Mouse (Mus musculus): ENCODE results near the gene Mthfd2. TPM values are rescaled to one million over a fixed set of nuclear protein-coding genes. Genes with fewer than 3 reads are reported as not detected.
A peak's percentile ranks its signal among the peaks of the same experiment; 100 is the strongest.

The Mthfd2 gene
- 21.6 and 25.8 TPM in 2 replicates for polyA plus RNA-seq (2015; fragmentation: Nextera tagmentation; extraction: Ambion mirVana)

DNA sequence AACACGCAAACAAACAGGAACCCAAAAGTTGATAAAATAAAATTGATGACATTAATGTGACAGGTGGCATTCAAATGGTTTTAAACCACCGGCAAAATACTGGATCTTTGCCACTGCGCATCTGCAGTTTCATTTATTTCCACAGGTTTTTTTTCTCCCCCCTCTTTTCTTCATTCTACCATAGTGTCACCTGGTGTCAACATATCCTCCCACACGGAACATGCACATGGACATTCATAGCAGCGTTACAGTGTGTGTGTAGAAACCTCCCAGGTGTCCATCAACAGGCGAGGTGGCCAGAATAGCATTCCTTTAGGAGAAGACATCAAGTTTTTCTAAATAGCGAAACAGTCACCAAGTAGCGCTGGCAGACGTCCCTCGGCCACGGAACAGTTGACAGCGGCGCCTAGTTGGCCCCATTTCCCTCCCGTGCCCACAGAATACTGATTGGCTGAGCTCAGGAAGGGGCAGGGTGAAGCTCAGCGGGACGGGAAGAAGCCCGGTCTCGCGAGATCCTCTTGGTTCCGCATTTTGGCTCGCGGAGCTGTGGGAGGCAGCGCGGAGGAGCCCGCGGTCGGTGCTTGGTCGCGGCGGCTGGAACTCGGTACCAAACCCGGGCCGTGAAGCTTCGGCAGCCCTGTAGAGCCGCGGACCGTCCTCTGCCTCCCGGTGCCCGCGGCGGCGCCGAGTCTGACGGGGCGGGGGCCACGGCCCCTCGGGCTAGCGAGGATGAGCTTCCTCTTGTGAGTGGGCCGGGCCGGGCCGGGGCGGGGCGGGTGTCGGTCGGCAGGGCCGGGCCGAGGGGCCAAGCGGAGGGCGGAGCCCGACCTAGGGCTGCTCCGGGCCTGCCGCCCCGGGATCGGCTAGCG, at the start of gene Mthfd2, which contains the start of gene Mob1a:
Mthfd2 (minus strand) TSS at position 384 of the 869 bp plus-strand sequence.
Mob1a (plus strand) TSS at position 492 of the 869 bp plus-strand sequence.
- peak; percentile 98 for ATAC-seq (replicated peaks; ENCODE audit: low FRiP score, low read depth)
- H3K9me3 ChIP-seq (replicated peaks; ENCODE audit: low read length) = no peaks in the 10 kb centered on the region
- peak; percentile 99 for DNase-seq (ENCODE audit: low spot score)
- peaks cover 8% of the 10 kb centered on the region; the same call in 1 of the 2 replicates for H3K4me1 ChIP-seq (replicated peaks; ENCODE audit: insufficient read depth, low read length)
- peak within 1 kb of the TSS; percentile 88 for H3K4me3 ChIP-seq (replicated peaks; ENCODE audit: low read depth, low read length)
- under 1% methylated on average over 65 of the region's 65 CpGs for WGBS
- peaks cover 14% of the 10 kb centered on the region for H3K36me3 ChIP-seq (ENCODE audit: insufficient read depth, low read length)
- H3K4me2 ChIP-seq (ENCODE audit: low read length) = peak within 1 kb of the TSS; percentile 57
- no peak; the same call in 1 of the 2 replicates for TF ChIP-seq CTCF (IDR thresholded peaks at IDR 0.05; ENCODE audit: low read depth)
- H3K27me3 ChIP-seq (ENCODE audit: insufficient read depth, low read length) = no peaks in the 10 kb centered on the region
- peak within 1 kb of the TSS; percentile 90 for H3K9ac ChIP-seq (ENCODE audit: low read depth, low read length)
- peak within 1 kb of the TSS; percentile 95 for H3K27ac ChIP-seq

- DNase-seq (ENCODE audit: low spot score) (no peak), ATAC-seq (replicated peaks; ENCODE audit: low FRiP score, low read depth) (no peak)
- Histone ChIP-seq H3K9me3 (replicated peaks; ENCODE audit: low read length) (no peaks in the 10 kb centered on the region), H3K27ac (no peak overlapping the region), H3K27me3 (ENCODE audit: insufficient read depth, low read length) (no peaks in the 10 kb centered on the region), H3K9ac (ENCODE audit: low read depth, low read length) (no peak overlapping the region), H3K4me1 (replicated peaks; ENCODE audit: insufficient read depth, low read length) (no peaks in the 10 kb centered on the region), H3K36me3 (ENCODE audit: insufficient read depth, low read length) (peaks cover 90% of the 10 kb centered on the region), H3K4me2 (ENCODE audit: low read length) (no peak overlapping the region), H3K4me3 (replicated peaks; ENCODE audit: low read depth, low read length) (no peak overlapping the region)
- TF ChIP-seq CTCF (IDR thresholded peaks at IDR 0.05; ENCODE audit: low read depth) = no peak
- 83% methylated on average over 9 of the region's 9 CpGs for WGBS
These were observed 48.1 kb upstream of the Mthfd2 start for GRCm38 (mm10) chr6:83373704-83374300.

DNA sequence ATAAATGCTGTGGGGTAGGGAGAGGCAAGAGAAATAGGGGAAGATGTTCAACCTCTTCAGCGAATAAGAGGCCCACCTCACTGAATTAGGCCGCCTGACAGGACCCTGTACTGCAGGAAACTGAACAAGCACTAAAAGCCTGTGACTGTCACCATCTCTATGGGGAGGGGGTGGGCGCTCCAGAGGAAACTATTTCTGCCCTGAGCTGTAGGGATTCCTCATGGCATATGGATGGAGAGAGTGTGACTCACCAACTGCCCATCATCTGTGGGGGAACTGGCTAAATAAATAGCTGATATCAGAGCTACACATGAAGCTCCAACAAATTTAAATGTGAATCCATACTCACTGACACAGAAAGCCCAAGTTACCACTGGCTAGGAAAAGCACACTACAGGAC, 45.6 kb upstream of the Mthfd2 start:
- no peak overlapping the region for H3K4me3 ChIP-seq (replicated peaks; ENCODE audit: low read depth, low read length)
- H3K36me3 ChIP-seq (ENCODE audit: insufficient read depth, low read length) = peaks cover 90% of the 10 kb centered on the region
- ATAC-seq (replicated peaks; ENCODE audit: low FRiP score, low read depth) = no peak
- no peak for DNase-seq (ENCODE audit: low spot score)
- WGBS = 89% methylated on average over 3 of the region's 3 CpGs
- H3K27me3 ChIP-seq (ENCODE audit: insufficient read depth, low read length) = no peaks in the 10 kb centered on the region
- TF ChIP-seq CTCF (IDR thresholded peaks at IDR 0.05; ENCODE audit: low read depth) = no peak
- H3K27ac ChIP-seq = no peak overlapping the region
- no peaks in the 10 kb centered on the region for H3K4me1 ChIP-seq (replicated peaks; ENCODE audit: insufficient read depth, low read length)
- no peak overlapping the region for H3K9ac ChIP-seq (ENCODE audit: low read depth, low read length)
- no peaks in the 10 kb centered on the region for H3K9me3 ChIP-seq (replicated peaks; ENCODE audit: low read length)
- no peak overlapping the region for H3K4me2 ChIP-seq (ENCODE audit: low read length)

- no peaks in the 10 kb centered on the region for H3K9me3 ChIP-seq (replicated peaks; ENCODE audit: low read length)
- H3K4me2 ChIP-seq (ENCODE audit: low read length) = no peak overlapping the region
- 92% methylated on average over 21 of the region's 21 CpGs for WGBS
- no peak overlapping the region for H3K9ac ChIP-seq (ENCODE audit: low read depth, low read length)
- no peaks in the 10 kb centered on the region for H3K4me1 ChIP-seq (replicated peaks; ENCODE audit: insufficient read depth, low read length)
- no peak overlapping the region for H3K4me3 ChIP-seq (replicated peaks; ENCODE audit: low read depth, low read length)
- DNase-seq (ENCODE audit: low spot score) (no peak), ATAC-seq (replicated peaks; ENCODE audit: low FRiP score, low read depth) (no peak)
- H3K36me3 ChIP-seq (ENCODE audit: insufficient read depth, low read length) = peaks cover 84% of the 10 kb centered on the region
- TF ChIP-seq CTCF (IDR thresholded peaks at IDR 0.05; ENCODE audit: low read depth) = no peak
- no peaks in the 10 kb centered on the region for H3K27me3 ChIP-seq (ENCODE audit: insufficient read depth, low read length)
- no peak overlapping the region for H3K27ac ChIP-seq
These were observed 44.7 kb upstream of the Mthfd2 start for GRCm38 (mm10) chr6:83370316-83370965.

DNA sequence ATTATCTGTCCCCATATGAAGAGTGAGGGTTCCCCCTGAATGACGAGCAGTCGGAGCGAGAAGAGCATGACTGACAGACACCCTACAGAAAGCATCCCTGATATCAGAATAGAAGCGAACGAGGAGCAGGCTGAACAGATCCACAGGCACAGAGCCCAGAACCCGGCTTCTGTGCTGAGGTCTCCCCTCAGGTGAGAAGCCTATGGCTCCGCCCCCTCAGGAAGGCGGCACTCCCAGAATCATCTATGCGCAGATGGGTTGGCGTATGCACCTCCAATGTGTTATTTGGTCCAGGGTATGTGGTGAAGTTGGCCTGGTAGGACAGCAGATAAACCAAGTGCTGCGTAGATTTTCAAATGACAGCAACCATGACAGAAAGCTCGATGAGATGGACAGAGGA, 37.4 kb upstream of the Mthfd2 start:
- Histone ChIP-seq H3K4me2 (ENCODE audit: low read length) (no peak overlapping the region), H3K9me3 (replicated peaks; ENCODE audit: low read length) (no peaks in the 10 kb centered on the region), H3K36me3 (ENCODE audit: insufficient read depth, low read length) (peaks cover 39% of the 10 kb centered on the region), H3K27me3 (ENCODE audit: insufficient read depth, low read length) (no peaks in the 10 kb centered on the region), H3K4me1 (replicated peaks; ENCODE audit: insufficient read depth, low read length) (no peaks in the 10 kb centered on the region), H3K9ac (ENCODE audit: low read depth, low read length) (no peak overlapping the region), H3K27ac (no peak overlapping the region), H3K4me3 (replicated peaks; ENCODE audit: low read depth, low read length) (no peak overlapping the region)
- no peak for ATAC-seq (replicated peaks; ENCODE audit: low FRiP score, low read depth)
- WGBS = 89% methylated on average over 12 of the region's 12 CpGs
- TF ChIP-seq CTCF (IDR thresholded peaks at IDR 0.05; ENCODE audit: low read depth) = no peak
- DNase-seq (ENCODE audit: low spot score) = no peak

Data from kidney, postnatal 0 days (tissue).